Mouse (Mus musculus) embryo, embryonic 10.5 days (tissue): ENCODE measurements at regions not wholly inside any gene's neighbourhood (a gene's known extent, or its start where the extent isn't known, plus 50 kb on each side); places are given as distances from the start of the nearest gene placed in this dataset.

Experiments used
- DNase-seq: peaks from one replicate; pipeline ENCODE4 v3.0.0-alpha.2; 2015; ENCODE audit warnings: low spot score

DNA sequence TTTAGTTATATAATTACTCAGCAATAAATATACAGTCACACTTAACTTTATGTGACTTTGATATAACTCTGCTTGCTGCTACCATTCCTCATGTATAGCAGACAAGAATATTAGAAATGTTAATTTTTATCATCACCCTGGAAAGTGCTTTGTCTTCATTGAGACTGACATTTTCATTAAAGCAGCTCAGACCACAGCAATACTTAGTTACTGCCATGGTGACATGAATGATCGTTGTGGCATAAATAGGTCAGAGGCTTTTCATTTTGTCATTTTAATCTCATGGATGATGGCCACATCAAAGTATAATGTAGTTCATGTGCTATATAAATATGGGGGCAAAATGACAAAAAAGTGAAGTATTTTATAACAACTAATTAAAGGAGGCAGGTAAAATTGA is 498.1 kb downstream of the Slc22a22 start:
- DNase-seq: no peak

DNA sequence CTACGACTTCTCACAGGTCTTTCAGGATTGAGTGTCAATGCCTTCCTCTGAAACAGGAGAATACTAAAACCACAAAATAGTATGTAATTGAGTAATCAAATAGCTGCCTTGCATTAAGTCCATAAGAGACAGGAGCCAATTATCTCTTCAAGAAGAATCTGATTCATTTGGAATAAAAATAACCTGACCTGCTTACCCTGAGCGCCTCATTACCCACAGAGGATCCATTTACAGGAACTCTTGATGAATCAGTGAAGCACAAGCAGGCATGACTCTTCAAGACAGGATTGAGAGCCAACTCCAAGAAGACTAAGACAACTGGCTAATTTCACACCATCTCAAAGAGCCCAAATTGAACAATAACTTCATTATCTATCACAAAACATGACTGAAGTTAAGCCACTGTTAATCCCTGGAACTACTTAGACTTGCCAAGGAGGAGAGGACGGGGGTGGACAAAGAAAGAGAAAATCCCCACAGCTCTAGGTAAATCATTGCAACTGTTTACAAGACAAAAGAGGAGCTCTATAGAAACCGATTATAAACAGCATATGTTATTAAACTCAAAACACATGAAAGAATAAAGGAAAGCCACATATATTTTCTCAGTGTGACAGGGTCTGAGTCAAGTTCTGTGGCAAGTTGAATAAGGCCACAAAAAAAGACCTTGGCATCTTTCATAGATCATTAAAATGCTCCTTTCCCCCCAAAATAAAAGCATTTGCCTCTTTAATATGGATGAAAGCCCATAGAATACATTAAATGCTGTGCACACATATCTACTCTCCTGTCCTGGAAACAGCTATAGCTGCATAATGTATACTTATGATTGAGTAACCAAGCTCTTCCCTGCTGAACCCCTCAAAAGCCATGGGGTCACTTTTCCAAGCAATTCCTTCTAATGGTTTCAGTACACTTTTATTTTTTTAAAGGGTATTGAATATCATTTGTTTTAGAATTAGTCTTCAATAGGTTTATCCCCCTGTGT is 501.7 kb downstream of the Slc22a22 start:
- no peak for DNase-seq

DNA sequence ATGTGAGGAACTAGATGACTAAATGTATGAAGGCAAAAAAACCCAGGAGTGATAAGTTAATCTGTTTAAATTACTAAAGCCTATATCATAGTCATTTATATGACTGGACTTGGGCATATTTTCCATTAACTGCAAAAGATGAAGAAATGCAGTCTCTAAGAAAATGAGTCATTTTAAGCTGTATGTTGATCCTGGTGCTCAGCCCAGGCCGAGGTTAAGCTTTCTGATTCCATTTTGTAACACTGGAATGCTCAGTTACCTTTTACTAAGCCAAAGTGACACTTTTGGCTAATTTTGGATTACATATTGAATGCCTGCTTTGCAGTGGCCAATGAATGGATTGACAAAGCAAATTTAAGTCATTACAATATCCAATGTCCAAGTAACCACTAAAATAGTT is 507.3 kb downstream of the Slc22a22 start:
- DNase-seq: no peak

DNA sequence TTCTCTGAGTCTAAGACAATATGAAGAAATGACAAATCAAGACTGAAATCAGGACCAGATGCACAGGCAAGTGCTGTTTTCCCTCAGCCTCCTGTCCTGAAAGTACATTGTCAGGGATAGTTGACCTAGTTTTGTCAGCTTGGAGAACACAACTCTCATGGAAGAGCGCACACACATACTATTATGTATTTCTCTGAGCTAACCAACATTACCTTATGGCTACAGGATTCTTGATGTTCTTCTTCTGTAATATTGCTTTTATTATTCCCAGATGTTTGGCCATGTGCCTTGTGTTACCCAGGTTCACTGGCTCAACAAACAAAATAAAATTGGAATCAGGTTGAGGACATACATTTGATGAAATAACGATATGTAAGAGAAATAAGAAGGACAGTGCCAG is 521.1 kb downstream of the Slc22a22 start:
- DNase-seq: no peak

DNA sequence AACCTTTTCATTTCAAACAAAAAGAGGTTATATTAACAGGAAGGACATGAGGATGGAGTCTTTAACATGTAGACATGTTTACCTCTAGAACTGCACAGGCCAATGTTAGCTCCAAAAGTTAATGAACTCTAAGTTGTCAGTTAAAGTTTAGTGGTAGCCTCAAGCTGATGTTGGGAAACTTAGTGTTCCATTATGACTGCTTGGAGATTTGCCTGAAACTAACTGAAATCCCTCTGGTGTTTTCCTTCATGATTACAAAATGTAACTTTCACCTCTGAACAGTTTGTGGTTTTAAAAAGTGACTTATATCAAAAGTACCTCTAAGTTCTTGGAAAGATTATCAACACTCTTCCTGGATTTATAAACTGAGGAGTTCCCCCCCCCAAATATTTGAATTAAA is 525.2 kb downstream of the Slc22a22 start:
- no peak for DNase-seq

DNA sequence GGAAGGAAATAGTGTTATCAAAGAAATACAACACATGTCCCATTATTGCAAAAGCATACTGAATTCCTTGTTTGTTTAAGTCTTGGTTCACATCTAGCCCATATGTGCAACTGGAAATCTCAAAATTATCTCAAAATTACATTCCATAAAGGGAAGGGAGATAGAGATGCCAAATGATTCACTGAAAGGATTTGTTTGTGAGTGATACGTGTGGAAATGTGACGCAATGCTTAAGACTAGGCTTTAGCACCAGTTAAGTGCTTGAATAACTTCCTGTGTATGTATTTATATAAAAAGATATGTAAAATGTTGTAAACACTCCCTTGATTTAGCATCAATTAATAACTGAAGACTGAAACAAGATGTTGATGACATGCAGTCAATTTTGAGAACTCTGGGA is 526.6 kb downstream of the Slc22a22 start:
- no peak for DNase-seq

DNA sequence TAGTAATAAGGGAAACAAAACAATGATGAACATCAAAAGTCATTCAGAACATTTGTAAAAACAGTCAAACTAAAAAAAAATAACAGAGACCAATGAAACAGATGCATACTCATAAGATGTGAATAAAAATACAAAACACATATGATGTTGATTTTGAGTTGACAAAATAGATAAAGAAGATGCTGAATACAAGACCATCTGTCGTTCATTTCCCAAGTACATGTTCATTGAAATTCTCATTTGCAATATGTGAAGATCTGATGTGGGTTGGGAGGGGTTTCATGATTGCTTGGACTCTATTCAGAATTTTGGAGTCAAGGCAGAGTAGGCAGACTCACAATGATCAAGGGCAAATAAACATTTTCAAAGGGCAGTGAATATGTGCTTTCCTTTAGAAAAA is 536.5 kb downstream of the Slc22a22 start:
- no peak for DNase-seq

DNA sequence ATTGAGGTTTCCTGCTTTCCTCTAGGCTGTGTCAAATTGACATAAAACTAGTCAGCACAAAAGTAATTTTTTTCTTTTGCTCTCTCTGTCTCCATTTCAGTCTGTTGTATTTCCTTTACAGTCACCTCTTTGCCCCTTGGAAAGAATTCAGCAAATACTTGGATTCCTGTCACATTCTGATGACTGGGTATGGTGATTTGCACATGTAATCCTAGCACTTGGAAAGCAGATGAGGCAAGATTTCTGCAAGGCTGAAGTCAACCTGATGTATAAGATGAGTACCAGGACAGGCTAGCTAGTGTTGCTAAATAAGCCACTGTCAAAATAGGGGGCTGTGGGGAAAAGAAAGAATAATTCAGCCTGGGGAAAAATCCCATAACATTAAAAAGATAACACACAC is 580.9 kb downstream of the Slc22a22 start:
- DNase-seq: no peak

DNA sequence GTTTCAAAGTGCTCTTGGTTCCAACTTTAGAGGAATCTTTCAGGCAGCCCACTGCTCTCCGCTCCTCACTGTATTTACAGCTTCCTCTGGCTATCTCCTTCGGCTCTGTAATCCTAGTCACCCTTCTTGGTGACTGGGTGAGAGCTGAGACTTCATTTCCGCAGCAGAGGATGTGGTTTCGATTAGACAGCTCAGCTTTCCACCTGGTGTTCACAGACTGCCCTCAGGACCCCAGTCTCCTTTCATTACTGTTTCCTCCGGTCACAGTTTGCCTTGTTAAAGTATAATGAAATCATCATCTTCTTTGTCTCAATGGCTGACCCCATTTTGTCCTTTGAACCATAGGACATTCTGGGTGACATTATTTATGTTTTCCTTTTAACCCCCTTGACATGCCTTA is 595.9 kb downstream of the Slc22a22 start:
- peak; percentile 73 for DNase-seq

DNA sequence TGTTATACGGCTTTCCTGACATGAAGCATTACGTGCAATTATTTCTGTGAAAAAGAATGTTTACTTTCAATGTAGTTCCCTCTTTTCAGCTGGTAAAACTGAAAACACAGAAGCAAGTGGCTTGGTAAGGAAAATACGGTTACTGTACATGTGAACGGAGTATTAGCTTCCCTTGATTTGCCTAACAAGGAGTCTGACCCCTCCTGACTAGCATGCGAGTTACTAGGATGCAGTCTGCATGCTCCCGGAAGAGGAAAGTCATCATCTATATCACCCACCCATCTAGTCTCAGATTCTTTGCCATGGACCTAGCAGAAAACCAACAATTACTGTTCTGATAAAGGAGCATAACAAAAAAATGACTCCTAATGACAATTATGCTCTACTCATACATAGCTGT is 611.5 kb downstream of the Slc22a22 start:
- DNase-seq: no peak

DNA sequence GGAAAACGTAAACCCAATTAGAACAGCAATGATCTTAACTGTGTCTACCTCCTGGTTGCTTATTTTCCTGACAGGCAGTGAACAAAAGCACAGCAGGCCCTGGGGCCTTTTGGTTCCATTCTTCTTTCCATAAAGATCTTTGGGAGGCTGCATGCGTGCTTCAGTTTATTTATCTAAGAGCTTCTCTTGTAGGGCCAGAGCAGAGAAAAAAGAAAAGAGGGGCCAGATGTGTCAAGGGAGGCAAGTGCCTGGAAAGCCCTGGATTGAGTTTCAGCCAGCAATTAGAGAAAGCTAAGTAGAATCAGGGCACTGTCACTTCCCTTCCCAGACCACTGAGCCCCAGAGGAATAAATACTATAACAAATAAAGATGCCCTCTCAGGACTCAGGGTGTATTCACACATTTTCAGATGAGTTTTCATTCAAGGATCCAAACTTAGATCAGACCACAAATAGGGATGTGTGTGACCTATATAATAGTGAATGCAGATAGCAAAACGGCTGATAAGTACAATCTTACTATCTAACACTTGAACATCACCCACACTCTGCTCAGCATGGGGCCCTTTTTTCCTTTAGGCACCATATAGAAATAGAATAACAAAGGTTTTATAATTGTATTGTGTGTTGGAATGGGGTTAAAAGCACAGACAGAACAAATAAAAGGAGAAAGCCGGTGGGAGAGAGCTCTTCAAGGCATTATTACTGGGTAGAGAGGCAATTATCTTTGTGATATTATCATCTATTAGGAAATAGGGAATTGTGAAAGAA is 612.2 kb downstream of the Slc22a22 start:
- DNase-seq: peak; percentile 71

DNA sequence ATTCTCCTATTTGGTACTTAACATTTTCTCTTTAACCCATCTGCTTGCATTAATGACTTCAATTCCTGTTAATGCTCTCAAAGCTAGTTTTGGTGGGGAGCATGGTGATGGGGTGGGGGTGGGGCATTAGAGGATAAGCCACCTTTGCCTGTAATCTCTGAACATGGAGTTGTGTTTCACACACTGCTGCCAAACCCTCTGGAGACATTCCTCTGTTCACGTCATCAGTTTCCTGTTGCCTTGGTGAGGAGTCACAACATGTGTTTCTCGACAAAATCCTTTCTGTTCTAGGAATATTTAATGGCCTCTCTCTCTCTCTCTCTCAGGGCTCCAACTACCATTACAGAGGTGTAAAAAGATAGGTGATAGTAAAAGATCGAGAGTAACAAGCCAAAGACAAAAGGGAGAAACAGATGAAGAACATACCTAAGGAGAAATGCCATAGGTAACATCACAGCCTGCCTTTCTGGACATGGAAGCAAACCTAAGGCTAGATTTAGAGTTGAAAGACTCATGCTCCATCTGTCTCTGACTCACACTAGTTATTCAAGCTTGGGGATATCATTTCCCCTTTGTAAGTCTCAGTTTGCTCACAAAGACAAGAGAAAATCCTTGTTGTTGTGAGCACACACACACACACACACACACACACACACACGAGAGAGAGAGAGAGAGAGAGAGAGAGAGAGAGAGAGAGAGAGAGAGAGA is 618.6 kb downstream of the Slc22a22 start:
- DNase-seq: peak; percentile 69

DNA sequence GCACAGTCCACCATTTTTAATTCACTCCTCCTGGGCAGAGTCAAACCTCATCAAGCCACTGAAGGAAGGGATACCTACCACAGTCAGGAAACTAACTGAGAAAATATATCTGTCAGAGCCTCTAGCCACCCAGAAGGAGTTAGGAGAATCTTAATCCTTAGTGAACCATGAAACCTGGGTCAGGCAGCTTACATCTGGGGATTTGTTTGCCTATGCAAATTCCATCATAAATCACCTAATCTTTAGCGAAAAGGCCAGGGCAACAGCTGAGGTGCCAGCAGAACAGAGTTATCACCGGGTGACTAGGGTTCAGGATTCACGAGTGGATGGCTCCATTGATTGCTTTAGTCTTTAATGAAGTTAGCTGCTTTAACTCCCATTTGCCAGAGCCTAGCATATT is 619.3 kb downstream of the Slc22a22 start:
- DNase-seq: peak; percentile 77

DNA sequence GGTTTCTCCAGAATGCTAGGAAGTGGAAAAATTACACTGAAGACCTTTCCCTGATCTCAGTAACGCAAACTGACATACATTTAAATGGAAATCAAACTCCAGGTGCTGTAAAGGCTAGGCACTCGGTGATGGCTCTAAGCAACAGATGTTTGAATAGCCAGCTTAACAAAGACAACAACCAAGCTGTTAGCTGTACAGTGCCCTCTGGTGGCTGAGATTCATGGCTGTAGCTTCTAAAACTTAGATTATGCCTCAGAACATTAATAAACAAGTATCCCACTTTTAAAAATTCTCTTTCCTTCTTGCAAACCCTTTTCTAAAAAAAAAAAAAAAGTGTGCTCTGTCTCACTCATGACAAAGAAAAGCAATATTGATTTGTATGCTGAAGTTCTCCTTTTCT is 621.4 kb downstream of the Slc22a22 start:
- DNase-seq: peak; percentile 88

DNA sequence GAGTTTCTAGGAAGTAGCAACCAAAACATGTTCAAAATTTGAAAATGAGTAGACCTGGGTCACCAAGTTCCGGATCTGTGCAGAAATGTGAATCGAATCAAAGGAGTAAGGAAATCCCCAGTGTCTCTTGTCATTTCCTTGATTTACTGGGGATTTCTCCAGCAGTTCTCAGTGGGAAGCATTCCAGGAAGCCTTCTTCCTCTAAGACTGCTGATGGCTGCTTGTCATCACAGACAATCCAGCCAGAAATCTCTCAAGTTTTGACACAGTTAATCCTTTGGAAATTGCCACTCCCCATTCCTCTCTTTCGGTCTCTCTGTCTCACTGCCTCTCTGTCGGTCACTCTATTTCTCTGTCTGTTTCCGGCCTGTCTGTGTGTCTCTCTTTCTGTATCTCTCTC is 624.3 kb downstream of the Slc22a22 start:
- no peak for DNase-seq

DNA sequence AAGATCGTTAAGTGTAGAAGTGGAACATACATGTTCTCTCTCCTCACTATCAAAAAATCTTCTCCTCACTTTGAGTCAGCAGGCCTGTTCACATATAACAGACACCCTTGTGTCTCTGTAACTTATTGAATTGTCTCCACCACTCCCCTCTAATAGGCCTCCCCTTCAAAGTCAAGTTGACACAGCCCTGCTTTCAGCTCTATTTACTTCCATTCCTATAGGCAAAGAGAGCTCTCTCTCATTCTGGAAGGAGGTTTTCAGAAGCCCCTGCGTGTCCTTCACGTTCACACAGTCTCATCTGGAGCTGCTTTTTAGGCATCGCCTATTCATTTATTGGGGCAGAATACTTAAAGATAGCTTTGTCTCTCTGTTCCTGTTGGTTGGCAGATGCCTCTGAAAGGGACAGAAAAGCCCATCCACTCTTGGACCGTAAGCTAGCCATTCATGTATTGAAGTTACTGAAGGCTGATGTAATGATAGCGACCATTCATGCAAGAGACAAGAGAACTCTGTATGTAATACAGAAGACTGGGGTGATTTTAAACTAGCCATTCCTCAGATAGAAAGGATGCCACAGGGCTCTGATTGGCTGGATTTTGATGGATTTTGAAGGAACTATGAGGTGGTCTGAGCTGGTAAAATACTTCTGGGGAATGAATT is 629.8 kb downstream of the Slc22a22 start:
- no peak for DNase-seq

DNA sequence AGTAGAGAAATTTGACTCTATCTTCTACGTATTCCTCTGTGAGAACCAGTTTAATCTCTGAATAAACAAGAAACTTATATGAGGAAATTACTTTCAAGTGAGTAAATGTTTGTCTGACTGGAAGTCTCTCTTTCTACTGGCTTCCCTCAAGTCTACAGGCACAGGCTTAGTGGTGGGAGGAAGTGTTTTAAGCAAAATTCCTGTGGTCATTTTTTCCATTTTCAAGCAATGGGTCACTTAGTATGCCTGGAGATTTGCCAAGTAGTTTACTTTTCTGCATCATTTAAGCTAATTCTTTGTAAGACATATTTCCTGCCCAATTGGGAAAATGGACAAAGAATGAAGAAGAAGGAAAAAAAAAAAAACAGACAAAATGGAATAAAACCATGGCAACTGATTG is 632.9 kb downstream of the Slc22a22 start:
- DNase-seq: no peak

DNA sequence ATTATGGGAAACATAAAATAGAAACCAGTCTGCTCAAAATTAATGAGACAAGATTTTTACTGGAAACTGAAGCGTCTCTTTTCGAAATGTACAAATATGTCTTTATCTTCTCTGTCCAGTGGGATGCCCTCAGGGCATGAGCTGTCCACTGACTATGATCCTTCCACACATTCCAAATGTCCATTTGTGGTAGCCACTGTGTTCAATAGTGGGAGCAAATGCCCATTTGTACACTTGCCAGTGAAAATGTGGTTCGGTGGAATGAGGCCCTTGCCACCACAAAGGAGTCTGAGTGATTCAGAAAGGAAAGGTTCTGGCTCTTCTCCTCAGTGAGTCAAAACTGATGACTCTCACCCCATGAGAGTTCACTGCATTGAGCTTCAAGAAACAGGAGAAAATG is 635.9 kb downstream of the Slc22a22 start:
- DNase-seq: no peak

DNA sequence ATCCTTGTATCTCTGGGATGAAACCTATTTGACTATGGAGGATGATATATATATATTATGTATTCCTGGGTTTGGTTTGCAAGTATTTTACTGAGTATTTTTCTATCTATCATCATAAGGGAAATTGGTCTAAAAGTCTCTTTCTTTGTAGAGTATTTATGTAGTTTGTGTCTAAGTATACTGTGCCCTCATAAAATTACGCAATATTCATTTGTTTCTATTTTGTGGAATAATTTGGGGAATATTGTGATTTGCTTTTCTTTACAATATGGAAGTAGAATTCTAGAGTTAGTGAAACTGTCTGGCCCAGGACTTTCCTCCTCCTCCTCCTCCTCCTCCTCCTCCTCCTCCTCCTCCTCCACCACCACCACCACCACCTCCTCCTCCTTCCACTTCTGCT is 640.1 kb downstream of the Slc22a22 start:
- DNase-seq: no peak

DNA sequence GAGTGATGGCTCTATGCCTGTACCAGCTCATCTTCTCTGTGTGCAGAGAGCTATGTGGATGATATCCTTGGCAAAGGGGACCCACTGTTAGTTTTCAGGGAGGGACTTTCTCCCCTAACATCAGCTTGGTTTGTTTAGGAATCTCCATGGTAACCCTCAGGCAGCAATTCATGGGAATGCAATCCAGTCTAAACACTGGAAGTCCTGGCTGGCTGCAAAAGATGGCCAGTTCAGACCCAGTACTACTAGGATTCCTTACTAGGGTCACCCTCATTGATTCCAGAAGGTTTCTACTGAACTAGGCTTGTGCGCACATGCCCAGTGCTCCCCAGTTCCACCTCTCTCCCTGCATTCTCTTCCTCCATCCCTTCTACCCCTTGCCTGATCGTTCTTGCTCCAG is 642.8 kb downstream of the Slc22a22 start:
- peak; percentile 5 for DNase-seq

DNA sequence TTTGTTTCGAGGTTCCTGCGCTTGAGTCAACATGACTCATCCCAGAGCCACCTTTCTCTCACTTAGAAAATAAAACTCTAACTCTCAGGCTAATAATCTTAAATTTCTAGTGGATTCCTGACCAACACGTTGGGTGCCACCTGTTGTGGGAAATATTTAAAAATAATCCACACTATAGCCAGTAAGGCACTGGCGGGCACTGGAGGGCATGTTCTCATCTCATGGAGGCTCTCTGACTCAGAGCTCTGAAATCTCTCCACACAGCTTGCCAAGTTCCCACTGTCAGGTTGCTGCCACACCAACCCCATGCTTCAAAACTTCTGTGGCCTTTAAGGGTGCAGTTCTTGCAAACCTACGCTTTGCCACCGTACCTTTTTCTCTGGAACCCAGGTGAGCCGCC is 644.8 kb downstream of the Slc22a22 start:
- DNase-seq: no peak

DNA sequence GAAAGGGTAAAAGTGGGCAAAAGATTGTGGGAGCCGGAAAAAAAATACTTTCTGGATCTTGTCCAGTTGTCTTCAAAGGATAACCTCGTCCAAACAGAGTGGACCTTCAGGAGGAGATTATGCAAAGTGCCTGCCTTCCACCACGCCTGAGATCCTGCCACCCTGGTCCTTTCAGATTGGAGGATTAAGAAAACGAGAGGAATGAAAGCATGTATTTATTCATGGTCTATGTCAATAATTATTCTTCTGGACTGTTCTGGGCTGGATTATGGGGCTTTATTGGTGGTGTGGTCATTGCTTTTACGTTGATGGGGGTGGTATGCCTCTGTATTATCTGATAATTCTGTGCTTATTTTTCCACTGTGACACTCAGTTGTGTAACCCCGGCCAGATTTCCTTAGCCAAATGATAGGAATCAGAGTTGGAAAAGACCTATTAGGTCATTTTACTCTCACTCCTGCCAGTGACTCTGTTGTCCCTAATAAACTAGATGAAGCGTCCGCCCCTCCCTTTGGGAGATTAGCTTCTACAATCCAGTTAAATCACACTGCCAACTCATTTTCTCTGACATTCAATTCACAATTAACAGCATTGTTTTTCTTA is 656.3 kb downstream of the Slc22a22 start:
- no peak for DNase-seq
